Mouse (Mus musculus): ENCODE results near the gene B430306N03Rik. TPM values are rescaled to one million over a fixed set of nuclear protein-coding genes. Genes with fewer than 3 reads are reported as not detected.
"Not testable (repeated sequence)": the region's sequence is repeated elsewhere in the genome, so short reads cannot be mapped to it uniquely, and the experiment has no call there.

B430306N03Rik gene
- total RNA-seq (2021): under 1 TPM; 0.08 to 0.11 TPM
- long read RNA-seq, experiment 1: 0 reads
- long read RNA-seq, experiment 2: 0 reads

DNA sequence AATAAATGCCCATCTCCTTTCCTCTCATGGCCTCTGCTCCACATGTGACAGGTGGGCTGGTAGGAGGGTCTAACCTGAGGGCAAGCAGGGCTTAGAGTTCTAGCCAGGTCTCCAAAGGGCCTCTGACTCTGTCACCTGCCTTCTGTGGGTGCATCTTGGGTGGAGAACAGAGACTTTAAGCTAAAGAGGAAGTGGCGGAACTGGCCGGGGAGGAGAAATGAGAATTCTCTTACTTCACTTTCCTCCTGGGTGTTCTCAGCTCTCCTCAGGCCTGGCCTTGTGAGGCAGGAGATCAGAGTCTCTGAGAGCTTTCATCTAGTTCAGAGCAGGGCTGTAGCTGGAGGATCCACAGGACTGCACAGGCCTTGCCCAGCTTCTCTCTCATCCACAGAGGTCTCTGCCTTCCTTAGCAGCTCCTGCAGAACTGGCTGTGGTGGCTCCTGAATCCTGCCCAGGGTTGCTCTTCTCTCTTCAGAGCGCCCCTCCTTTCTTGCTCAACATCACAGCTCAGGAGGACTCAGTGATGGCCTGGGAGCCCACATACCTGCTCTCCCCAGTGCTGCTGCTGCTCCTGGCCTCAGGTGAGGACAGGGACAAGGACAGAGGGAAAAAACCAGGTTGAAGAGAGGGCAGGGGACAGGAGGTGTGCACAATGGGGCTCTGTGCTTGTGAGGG lies at the start of gene B430306N03Rik:
TSS of gene B430306N03Rik (plus strand) at position 237 of the 675 bp plus-strand sequence.
- DNase-seq (ENCODE audit: low spot score in 2 of 2); intact Hi-C loops (cut with DNase I): not testable (repeated sequence)

DNA sequence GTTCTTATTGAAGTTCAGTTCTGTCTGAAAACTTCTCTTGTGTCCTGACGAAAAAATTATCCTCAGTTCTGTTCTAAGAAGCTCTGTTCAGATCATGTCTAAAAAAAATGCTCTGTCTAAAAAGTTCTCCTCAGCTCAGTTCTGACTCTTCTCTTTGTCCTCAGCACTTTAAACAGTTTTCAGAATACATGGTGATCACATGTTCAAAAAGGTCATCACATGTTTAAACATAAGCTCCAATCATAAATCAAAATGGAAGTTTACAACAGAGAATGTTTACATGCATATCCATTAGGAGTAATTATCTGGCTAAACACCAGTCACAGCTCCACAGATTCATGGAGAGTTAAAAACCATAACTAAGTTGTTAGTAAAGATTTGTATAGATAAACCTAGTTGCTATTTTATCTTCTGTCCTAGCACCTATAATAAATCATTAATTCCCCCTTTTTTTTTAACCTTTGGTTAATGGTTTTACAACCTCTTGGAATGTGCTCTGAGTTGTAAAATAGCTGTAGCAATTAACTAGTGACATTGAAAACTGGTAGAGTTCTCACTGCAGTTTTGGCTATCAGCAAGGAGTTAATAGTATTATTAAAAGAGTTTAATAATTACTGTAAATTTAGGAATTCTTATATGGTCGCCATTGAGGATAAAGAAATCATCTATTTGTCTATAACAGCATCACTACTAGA lies 49.2 kb upstream of the B430306N03Rik start:
- intact Hi-C loops (cut with DNase I): no loop called here
- DNase-seq (ENCODE audit: low spot score in 2 of 2): no peak

DNA sequence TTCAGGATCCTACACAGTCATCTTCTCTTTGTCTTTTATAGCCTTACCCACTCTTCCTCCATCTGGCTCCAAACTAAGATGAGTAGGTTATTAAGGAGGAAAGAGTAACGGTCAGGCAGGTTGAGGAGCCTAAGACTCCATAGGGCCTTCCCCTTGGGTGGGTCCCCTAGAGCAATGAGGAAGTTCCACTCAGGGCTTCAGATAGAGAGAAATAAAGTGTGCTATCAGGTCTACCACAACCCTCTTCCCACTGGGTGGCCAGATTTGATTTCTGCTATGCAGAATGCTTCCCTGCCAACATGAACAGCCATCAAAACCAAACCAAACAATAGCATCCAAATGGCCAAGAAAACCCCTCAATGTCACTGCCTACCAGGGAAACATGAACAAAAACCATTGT lies 48.4 kb upstream of the B430306N03Rik start:
- no peak for DNase-seq (ENCODE audit: low spot score in 2 of 2)
- intact Hi-C loops (cut with DNase I): no loop called here

DNA sequence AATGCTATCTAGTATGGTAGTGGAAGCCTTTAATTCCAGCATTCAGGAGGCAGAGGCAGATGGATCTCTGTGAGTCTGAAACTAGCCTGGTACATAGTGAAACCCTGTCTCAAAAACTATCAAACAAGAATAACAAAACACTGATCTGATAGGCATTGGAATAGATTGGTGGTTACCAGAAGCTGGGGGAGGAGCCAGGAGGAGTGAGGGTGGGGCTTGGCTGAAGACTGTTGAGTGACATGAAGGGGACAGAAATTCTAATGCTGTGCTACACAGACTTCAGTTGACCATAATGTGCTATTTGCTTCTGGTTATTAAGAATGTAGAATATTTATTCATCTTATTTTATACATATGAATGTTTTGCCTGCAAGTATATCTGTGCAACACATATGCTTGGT lies 47.7 kb upstream of the B430306N03Rik start:
- DNase-seq (ENCODE audit: low spot score in 2 of 2): no peak
- intact Hi-C loops (cut with DNase I): no loop called here

DNA sequence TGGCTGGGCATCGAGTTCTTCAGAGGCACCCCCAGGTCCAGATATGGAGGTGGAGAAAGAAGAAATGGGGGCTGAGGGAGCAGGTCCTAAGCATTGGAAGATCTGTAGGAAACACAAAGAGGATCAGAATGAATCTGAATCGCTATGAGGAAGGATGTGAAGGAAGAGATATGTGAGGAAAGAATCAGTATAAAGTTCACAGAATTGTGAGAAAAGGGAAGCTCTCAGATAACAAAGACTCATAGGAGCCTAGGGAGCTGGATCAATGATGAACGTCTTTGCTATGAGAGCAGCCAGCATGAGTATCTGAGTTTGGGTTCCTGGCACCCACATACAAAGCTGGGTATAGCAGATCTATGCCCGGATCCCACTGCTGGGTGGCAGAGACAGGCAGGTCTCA lies 46.1 kb upstream of the B430306N03Rik start:
- intact Hi-C loops (cut with DNase I): no loop called here
- DNase-seq (ENCODE audit: low spot score in 2 of 2): no peak

DNA sequence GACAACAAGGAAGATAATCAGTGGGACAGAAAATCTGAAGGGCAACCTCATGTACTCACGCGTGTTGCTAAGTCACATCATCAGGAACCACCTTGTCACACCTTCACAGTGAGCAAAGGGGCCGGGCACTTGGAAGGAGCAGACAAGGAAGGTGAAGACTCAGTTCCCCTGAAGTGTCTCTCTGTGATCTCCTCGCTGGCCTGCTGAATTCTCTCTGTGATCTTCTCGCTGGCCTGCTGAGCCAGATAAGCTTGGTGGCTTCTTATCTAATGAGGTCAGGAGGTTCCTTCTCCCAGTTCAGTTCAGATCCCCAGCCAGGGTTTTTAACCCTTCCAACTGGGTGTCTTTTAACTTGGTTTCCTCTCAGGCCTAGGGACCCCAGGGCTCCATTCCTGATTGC lies 43.8 kb upstream of the B430306N03Rik start:
- intact Hi-C loops (cut with DNase I): no loop called here
- no peak for DNase-seq (ENCODE audit: low spot score in 2 of 2)

DNA sequence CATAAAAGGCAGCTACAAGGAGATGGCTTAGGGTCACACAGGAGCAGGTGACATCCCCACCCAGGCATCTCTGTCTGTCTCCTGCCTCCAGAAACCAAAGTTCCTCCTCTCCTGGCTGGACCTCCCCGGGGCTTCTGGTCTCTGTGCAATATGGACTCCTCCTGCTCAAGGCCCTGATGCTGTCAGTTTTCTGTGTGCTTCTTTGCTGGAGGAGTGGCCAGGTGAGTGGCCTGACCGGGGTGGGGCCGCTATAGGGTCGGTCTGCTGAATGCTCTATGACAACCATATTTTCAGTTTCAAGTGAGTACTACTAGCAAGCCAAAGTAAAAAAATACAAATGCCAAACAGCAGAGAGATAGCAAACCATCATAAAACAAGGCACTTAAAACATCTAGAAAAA lies 43.3 kb upstream of the B430306N03Rik start:
- no peak for DNase-seq (ENCODE audit: low spot score in 2 of 2)
- intact Hi-C loops (cut with DNase I): no loop called here

DNA sequence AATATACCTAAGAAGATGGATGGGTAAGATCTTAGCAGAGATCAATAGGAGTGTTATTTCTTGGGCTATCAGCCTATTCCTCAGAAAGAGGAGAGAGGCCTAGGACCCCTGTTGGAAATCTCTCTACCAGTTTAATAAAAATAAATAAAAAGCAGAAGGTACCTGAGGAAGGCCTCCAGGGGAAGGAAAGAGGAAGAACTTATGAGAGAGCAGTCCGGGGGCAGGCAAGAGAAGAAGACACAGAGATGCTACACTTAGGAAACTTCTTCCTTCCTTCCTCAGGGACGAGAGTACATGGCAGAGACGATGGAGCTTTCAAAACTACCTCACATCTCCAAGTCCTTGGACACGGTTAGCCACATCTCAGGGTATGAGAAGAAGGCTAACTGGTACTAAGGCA lies 41.8 kb upstream of the B430306N03Rik start:
- no peak for DNase-seq (ENCODE audit: low spot score in 2 of 2)
- intact Hi-C loops (cut with DNase I): no loop called here

DNA sequence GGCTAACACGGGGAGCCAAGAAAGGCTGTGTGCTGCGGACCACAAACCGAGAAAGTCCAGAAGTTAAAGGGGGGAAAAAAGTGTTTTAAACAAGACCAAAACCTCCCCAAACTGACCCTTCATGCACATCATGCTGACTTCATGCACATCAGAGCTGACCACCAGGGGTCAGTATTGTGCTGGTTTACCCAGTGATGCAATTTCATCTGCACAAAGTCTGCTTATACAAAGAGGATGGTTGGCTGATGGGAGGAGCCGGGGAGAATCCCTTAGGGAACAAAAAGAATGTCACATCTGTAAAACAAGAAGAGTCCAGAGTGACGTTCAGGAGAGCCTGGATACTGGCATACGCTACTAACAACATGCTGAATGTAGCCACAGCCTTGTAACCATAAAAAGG lies 41.1 kb upstream of the B430306N03Rik start:
- intact Hi-C loops (cut with DNase I): loop anchor here (1.0 to 5.0 kb wide), 2 partner anchors 62 to 132 kb away; partner anchors contain the start of gene Nfya
- peak; percentile 76 to 83 for DNase-seq (ENCODE audit: low spot score in 2 of 2)

DNA sequence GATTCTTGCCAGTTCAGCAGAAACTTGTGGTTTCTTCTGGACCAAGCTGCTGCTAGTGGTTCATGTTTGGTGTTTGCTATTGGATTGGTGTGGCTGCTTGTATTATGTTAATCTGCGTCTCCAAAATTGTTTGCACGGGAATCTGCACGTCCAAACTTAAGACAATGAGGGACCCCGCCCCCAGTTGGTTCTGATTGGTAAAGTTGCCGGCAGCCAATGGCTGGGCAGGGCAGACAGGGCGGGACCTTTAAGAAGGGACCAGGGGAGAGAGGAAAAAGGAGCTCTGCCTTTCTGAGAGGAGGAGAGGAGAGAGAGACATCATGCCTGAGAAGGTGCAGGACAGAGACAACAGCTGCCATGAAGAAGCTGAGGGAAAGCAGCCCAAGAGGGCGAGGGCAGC lies 40.2 kb upstream of the B430306N03Rik start:
- intact Hi-C loops (cut with DNase I): loop anchor here (1.0 to 5.0 kb wide), 2 partner anchors 62 to 132 kb away; partner anchors contain the start of gene Nfya
- DNase-seq (ENCODE audit: low spot score in 2 of 2): no peak

DNA sequence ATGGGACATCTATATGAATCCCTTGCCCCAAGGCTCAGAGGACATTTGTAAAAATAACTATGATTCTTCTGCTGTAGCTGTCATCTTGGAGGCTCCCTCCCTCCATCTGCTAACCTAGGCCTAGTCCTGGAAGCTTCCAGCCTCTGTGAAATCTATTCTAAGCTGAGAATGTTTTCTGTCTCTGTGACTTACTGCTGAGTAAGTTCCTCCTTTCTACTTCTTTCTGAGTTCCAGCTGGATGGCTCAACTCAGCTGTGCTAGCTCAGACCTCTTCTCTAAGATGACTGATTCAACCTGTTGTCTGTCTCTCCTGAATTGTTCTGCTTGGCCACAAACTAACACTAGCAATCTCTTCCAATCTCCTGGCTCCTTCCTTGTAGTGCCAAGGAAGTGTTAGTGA lies 37.6 kb upstream of the B430306N03Rik start:
- no peak for DNase-seq (ENCODE audit: low spot score in 2 of 2)

DNA sequence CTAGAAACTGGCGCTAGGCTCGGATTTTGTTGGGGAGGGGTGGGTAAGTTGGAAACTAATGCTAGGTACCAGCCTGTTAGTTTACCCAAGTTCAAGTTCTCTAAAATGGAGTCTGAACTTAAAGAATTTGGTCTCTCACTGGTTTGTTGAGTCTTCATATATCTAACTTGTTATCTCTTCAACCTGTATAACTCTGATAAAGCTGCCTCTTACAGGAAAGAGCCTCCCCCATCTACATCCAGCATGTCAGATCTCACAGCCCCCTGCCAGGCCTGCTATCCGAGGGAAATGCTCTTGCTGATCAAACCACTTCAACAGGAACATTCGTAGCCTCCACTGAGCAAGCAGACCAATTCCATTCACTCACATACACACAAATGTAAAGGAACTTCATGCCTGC lies 36.9 kb upstream of the B430306N03Rik start:
- DNase-seq (ENCODE audit: low spot score in 2 of 2): no peak
- intact Hi-C loops (cut with DNase I): loop anchor here (5.0 kb wide), 1 partner anchor 128 kb away; the partner anchor contains the start of gene Nfya

More for the DNA sequence above, 37.6 kb upstream of the B430306N03Rik start:
- intact Hi-C loops (cut with DNase I): loop anchor here (5.0 kb wide), 1 partner anchor 129 kb away; the partner anchor contains the start of gene Nfya

DNA sequence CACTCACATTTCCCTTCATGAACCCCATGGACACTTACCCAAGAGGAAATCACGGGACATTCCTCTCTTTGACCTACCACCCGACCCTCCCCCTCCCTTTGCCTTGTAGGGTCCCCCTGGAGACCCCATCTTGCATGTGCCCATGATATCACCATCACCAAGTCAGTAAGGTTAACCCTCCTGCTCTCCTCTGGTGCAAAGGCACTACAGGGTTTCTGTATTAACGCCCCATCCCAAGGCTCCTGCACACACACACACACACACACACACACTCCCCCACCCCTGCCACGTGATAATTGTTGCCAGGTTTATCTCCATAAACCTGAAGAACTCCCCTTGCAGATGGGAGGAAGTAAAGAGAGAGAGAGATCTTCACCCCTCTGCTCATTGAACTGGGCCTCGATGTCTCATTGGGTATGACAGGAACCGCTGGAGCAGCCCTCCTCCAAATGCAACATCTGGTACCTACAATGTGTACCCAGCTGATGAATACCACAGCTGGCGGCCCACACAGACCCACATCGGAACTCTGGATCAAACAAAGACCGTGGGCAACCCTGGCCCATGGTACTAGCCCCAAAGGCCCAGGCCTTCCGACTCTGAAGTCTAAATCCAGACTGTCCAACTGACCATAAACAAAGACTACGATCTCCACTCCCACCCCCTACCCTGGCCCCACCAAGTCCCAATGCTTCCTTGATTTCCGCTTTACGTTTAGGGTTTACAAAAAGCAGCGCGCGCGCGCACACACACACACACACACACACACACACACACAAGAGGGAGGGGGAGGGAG lies 34.8 kb upstream of the B430306N03Rik start:
- DNase-seq (ENCODE audit: low spot score in 2 of 2): no peak
- intact Hi-C loops (cut with DNase I): no loop called here

DNA sequence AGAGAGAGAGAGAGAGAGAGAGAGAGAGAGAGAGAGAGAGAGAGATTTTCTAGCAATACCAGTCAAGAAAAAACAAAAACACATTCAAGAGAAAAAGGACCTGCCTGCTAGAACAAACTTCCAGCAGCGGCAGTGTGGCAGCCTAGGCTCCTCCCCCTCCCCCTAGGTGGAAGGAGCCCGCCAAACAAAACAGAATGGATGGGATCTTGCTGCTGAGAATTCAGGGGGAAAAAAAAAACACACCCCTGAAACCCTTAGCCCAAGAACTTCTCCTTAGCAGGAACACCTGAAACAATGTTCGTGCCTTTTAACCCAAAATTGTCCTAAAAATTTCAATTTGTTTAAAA lies 34.2 kb upstream of the B430306N03Rik start:
- no peak for DNase-seq (ENCODE audit: low spot score in 2 of 2)

DNA sequence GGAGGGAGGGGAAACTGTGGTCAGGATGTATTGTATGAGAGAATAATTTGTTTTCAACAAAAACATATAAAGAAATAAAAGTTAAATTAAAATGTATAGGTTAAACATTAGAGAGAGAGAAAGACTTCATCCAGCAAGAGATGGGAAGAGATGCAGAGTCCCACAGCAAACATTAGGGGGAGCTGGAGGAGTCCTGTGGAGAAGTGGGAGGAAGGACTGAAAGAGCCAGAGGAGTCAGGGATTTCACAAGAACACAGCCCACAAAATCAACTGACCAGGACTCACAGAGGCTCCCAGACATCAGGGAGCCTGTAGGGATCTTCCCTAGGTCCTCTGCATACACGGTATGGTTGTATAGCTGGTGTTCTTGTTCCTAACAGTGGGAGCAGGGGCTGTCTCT lies 29.2 kb upstream of the B430306N03Rik start:
- no peak for DNase-seq (ENCODE audit: low spot score in 2 of 2)
- intact Hi-C loops (cut with DNase I): no loop called here

More for the DNA sequence above, 34.2 kb upstream of the B430306N03Rik start:
- intact Hi-C loops (cut with DNase I): no loop called here

DNA sequence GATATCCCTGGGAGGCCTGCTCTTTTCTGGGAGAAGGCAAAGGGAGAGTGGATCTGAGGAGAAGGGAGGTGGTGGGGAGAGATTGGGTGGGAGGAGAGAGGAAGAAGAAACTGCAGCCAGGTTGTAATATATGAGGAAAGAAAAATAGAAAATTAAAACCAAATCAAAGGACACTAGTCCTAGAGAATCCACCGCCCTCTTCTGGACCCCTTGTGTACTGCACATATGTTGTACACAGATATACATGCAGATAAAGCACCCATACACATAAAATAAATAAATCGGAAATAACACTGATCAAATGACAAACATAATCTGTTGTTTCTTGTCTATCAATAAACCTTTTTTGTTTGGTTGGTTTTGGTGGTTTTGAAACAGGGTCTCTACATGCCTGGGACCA lies 28.7 kb upstream of the B430306N03Rik start:
- peak; percentile 19 to 21 for DNase-seq (ENCODE audit: low spot score in 2 of 2)
- intact Hi-C loops (cut with DNase I): no loop called here

DNA sequence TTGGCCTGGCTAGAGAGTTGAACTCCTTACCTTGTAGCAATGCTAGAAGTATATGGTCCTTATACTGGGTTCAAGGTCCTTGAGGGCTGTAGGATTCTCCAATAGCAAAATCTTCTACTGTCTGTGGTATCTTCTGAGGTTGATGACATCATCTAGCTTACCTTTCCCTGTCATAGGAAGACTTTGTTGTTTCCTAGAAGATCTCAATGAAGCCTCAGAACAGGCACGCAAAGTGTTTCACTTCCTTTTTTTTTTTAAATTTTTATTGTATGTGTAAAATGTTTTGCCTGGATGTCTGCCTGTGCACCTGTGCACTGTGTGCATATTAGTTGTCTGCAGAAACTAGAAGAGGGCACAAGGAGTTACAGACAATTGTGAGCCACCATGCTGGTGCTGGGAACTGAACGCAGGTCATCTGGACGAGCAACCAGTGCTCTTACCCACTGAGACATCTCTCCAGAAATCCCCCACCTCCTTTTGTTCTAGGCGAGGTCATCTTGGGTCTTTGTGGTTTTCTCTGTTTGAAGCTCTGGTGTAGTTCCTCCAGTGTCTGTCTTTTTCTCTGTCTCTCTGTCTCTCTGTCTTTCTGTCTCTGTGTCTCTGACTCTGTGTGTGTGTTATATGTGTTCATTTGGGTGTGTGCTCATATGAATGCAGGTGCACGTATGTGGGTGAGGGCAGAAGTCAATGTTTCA lies 22.3 kb upstream of the B430306N03Rik start:
- no peak for DNase-seq (ENCODE audit: low spot score in 2 of 2)
- intact Hi-C loops (cut with DNase I): no loop called here

DNA sequence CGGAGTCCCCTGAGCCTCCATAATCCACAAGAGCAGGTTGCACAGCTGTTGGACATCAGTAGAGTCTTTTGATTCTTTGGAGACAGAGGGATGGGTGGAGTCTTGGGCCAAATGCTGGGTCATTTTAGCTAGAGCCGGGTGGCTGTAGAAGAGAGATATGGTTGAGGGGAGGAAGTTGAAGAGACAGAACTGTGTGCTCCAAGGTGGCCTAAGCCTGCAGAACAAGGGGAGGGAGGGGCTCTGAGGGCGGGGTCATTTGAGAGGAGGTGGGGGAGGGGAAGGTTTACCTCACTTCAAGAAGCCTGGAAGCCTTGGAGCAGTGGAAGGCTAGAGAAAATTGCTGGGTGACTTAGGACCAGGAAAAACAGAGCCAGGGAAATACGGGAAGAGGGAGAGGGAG lies 16.7 kb upstream of the B430306N03Rik start, which contains the start of gene Treml2:
TSS of gene Treml2 (plus strand) at position 296 of the 400 bp plus-strand sequence.
- DNase-seq (ENCODE audit: low spot score in 2 of 2): no peak
- intact Hi-C loops (cut with DNase I): no loop called here

DNA sequence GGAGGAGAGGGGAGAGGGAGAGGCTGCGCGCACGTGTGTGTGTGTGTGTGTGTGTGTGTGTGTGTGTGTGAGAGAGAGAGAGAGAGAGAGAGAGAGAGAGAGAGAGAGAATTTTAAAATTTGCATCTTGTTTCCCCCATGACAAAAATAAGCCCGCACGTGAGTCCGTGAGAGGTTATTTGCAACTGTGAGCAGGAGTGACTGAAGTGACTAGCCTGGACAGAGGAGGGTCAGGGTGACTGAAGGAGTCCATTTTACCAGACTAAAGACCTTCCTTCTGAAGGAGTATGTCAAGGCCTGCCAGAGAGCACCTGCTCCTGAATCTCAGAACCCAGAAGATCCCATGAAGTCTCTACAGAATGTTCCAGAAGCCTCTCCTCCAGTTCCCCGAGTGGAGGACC lies 16.2 kb upstream of the B430306N03Rik start:
- peak in 1 of 2 experiments; percentile 21 for DNase-seq (ENCODE audit: low spot score in 2 of 2)
- intact Hi-C loops (cut with DNase I): no loop called here
